ENCODE assay signal across 9 mouse cellular contexts in genomic region chr9:32816649-32817425, GRCm38 (mm10).
DNase-seq lines count a peak whose midpoint lies in the region; ATAC-seq lines count a peak whose summit lies in the region.
"Had no signal": no experiment of that assay in that cellular context is flagged by ENCODE, and none has a peak within 500 bp of the region (broad histone marks: within the 10 kb centered on the region; RNA-seq: fewer than 3 reads in every experiment).

No protein-coding gene starts in this region.

- no peak overlapping the region for H3K4me2 ChIP-seq in midbrain, embryonic 16.5 days (ENCODE audit: low read length)

- peaks cover 10% of the 10 kb centered on the region; the same call in 1 of the 2 replicates for H3K4me1 ChIP-seq in hindbrain, embryonic 10.5 days (replicated peaks)
- H3K4me1 ChIP-seq in midbrain, embryonic 16.5 days (ENCODE audit: control insufficient read depth, insufficient read depth, low read length), result no peaks in the 10 kb centered on the region

- no peak for ATAC-seq in midbrain, embryonic 16.5 days

- intact Hi-C loops in heart, postnatal 10 days (cut with DNase I), result no loop called here

- no peak overlapping the region for H3K9ac ChIP-seq in midbrain, embryonic 16.5 days (ENCODE audit: low read depth, low read length)

- no peak overlapping the region for H3K4me3 ChIP-seq in hindbrain, embryonic 10.5 days
- no peak overlapping the region for H3K4me3 ChIP-seq in midbrain, embryonic 16.5 days (ENCODE audit: low read depth, low read length)

- H3K27ac ChIP-seq in hindbrain, embryonic 10.5 days, result no peak overlapping the region
- H3K27ac ChIP-seq in midbrain, embryonic 16.5 days (ENCODE audit: low read length), result no peak overlapping the region

- H3K36me3 ChIP-seq in hindbrain, embryonic 10.5 days, result no peaks in the 10 kb centered on the region
- no peaks in the 10 kb centered on the region for H3K36me3 ChIP-seq in midbrain, embryonic 16.5 days (ENCODE audit: control insufficient read depth, insufficient read depth, low read length)

- H3K9me3 ChIP-seq in hindbrain, embryonic 10.5 days, result no peaks in the 10 kb centered on the region
- no peaks in the 10 kb centered on the region for H3K9me3 ChIP-seq in midbrain, embryonic 16.5 days (replicated peaks; ENCODE audit: control insufficient read depth, low read length, poor library complexity, severe bottlenecking)

- WGBS in hindbrain, embryonic 10.5 days, result 84% methylated on average over 9 of the region's 9 CpGs
- WGBS in midbrain, embryonic 16.5 days, result 80% methylated on average over 9 of the region's 9 CpGs

- no peaks in the 10 kb centered on the region for H3K27me3 ChIP-seq in hindbrain, embryonic 10.5 days (ENCODE audit: insufficient read depth, poor library complexity, severe bottlenecking)
- H3K27me3 ChIP-seq in midbrain, embryonic 16.5 days (ENCODE audit: control insufficient read depth, insufficient read depth, low read depth, low read length), result no peaks in the 10 kb centered on the region

- DNase-seq in embryo, embryonic 11 days, result peak; percentile 3
- no peak for DNase-seq in embryo, embryonic 10 days (ENCODE audit: low spot score)
- peak; percentile 30 for DNase-seq in adrenal gland, adult 8-10 months
- DNase-seq in heart, postnatal 10 days, result peak; percentile 57 to 68
- DNase-seq in kidney, postnatal 36 days, result peak; percentile 67 to 74
- DNase-seq in embryo, embryonic 9.5 days (ENCODE audit: extremely low spot score), result no peak
- DNase-seq in hindbrain, embryonic 10.5 days (ENCODE audit: low spot score), result no peak
- DNase-seq: cerebellum, adult 18-20 months had no signal

Comparison
In these comparisons a context has a peak if more than half of its experiments do, and no peak if none do; other contexts are left out.
1. DNase-seq: peak in embryo, embryonic 11 days (single experiment), adrenal gland, adult 8-10 months (single experiment), heart, postnatal 10 days (2 of 2) and kidney, postnatal 36 days (2 of 2); none in embryo, embryonic 10 days (single experiment), embryo, embryonic 9.5 days (single experiment) and hindbrain, embryonic 10.5 days (single experiment).